In genomic region chr14:45944506-45944905, GRCm38 (mm10) we compare ENCODE assay signal across 16 mouse cellular contexts.
"Had no signal": no experiment of that assay in that cellular context is flagged by ENCODE, and none has a peak within 500 bp of the region (broad histone marks: within the 10 kb centered on the region; RNA-seq: fewer than 3 reads in every experiment).

No protein-coding gene starts in this region.

- H3K36me3 ChIP-seq: limb, embryonic 13.5 days; liver, embryonic 13.5 days; midbrain, embryonic 10.5 days; midbrain, embryonic 13.5 days; neural tube, embryonic 13.5 days had no signal

- H3K27ac ChIP-seq: left cerebral cortex, adult 2 months; limb, embryonic 13.5 days; liver, embryonic 13.5 days; macrophage; midbrain, embryonic 10.5 days; midbrain, embryonic 13.5 days; neural tube, embryonic 13.5 days had no signal

- H3K4me3 ChIP-seq: left cerebral cortex, adult 2 months; limb, embryonic 13.5 days; liver, embryonic 13.5 days; midbrain, embryonic 10.5 days; midbrain, embryonic 13.5 days; myocyte; neural tube, embryonic 13.5 days had no signal

- H3K9ac ChIP-seq: limb, embryonic 13.5 days; liver, embryonic 13.5 days; lung, embryonic 14.5 days; midbrain, embryonic 13.5 days; neural tube, embryonic 13.5 days had no signal

- H3K4me2 ChIP-seq: limb, embryonic 13.5 days; liver, embryonic 13.5 days; lung, embryonic 14.5 days; midbrain, embryonic 13.5 days; neural tube, embryonic 13.5 days had no signal

- DNase-seq: layer of hippocampus, postnatal 36 days; liver; liver, embryonic 13.5 days; lung, embryonic 14.5 days; retina, postnatal 1 day; thymus, adult 18-20 months; thymus, postnatal 36 days had no signal

- H3K4me1 ChIP-seq: liver, embryonic 13.5 days; midbrain, embryonic 10.5 days; midbrain, embryonic 13.5 days; neural tube, embryonic 13.5 days had no signal

- ATAC-seq: lung, postnatal 0 days; midbrain, embryonic 13.5 days; midbrain, embryonic 16.5 days had no signal

- H3K9me3 ChIP-seq: limb, embryonic 13.5 days; liver, embryonic 13.5 days; midbrain, embryonic 10.5 days; midbrain, embryonic 13.5 days; neural tube, embryonic 13.5 days had no signal

- H3K27me3 ChIP-seq: liver, embryonic 13.5 days; midbrain, embryonic 13.5 days; neural tube, embryonic 13.5 days had no signal
